Mouse (Mus musculus): ENCODE results near the gene Fryl. TPM values are rescaled to one million over a fixed set of nuclear protein-coding genes. Genes with fewer than 3 reads are reported as not detected.

Gene Fryl
- polyA plus RNA-seq, 1 experiment = 72.1 TPM

DNA sequence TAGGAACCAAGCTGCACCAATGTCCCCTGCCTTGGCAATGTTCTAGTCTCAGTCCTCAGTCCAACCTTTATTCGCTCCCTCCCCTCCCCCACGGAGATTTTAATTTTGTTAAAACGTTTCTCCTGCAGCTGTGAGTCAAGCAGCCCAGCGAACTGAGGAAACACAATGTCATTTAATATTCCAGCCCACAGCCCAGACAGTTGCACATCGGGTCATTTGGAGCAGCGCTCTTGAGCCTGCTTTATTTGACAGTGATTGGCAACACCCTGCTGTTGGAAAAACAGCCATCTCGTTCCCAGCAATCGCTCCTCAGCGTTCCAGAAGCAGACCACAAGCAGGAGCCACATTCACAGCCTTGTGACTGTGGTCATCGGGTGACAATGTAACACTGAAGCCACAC, 261.0 kb downstream of the Fryl start:
- no peak for TF ChIP-seq CTCF (IDR thresholded peaks at IDR 0.05; ENCODE audit: insufficient read depth, low read length)
- no peak for TF ChIP-seq POLR2A (IDR thresholded peaks at IDR 0.05; ENCODE audit: borderline replicate concordance, extremely low read depth, low read depth, low read length)
- Histone ChIP-seq H3K4me1 (ENCODE audit: control insufficient read depth, insufficient read depth, low read length) (no peaks in the 10 kb centered on the region), H3K4me3 (replicated peaks; ENCODE audit: extremely low read depth, low read depth, low read length) (no peak overlapping the region)
- WGBS = 43% methylated on average over 10 of the region's 10 CpGs
- no peak for DNase-seq

DNA sequence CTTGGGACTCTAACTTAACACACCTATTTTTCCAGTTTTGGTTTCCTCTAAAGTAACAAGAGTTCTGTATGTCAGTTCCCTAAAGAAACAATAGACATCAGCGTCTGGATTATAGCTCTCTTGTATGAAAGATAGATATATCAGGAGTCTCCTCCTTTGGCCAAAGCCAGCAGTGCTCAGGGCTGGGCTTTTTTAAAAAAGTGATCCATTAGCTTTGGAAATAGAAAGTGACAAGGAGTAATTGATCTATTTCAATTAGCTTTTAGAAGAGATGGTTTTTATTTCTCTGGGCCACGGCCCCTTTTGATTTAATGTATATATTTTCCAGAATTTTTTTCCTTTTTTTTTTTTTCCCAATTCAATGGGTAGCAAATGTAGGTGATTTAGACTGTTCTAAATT, 261.5 kb downstream of the Fryl start:
- TF ChIP-seq POLR2A (IDR thresholded peaks at IDR 0.05; ENCODE audit: borderline replicate concordance, extremely low read depth, low read depth, low read length) (no peak), CTCF (IDR thresholded peaks at IDR 0.05; ENCODE audit: insufficient read depth, low read length) (no peak)
- Histone ChIP-seq H3K4me1 (ENCODE audit: control insufficient read depth, insufficient read depth, low read length) (no peaks in the 10 kb centered on the region), H3K4me3 (replicated peaks; ENCODE audit: extremely low read depth, low read depth, low read length) (no peak overlapping the region)
- DNase-seq = no peak
- WGBS = 81% methylated on average over 2 of the region's 2 CpGs

DNA sequence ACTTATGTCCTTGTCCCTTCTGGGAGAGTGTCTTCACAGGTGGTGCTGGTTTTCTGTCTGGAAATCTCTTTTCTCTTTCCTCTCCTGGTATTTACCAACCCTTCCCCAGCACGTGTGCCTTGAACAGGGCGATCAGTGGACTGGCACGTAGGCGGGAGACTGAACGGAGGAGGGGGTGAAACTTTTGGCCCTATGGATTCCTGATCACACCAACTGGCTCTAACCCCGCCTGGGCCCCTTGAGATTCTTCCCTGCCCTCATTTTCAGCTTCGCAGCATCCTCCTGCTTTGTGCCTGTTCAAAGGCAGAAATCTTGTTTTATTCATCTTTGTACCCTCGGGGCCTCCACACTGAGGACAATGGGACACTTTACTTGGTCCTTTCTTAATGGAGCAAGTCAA, 262.0 kb downstream of the Fryl start:
- DNase-seq = no peak
- TF ChIP-seq CTCF (IDR thresholded peaks at IDR 0.05; ENCODE audit: insufficient read depth, low read length) (no peak), POLR2A (IDR thresholded peaks at IDR 0.05; ENCODE audit: borderline replicate concordance, extremely low read depth, low read depth, low read length) (no peak)
- 72% methylated on average over 8 of the region's 8 CpGs for WGBS
- Histone ChIP-seq H3K4me3 (replicated peaks; ENCODE audit: extremely low read depth, low read depth, low read length) (no peak overlapping the region), H3K4me1 (ENCODE audit: control insufficient read depth, insufficient read depth, low read length) (no peaks in the 10 kb centered on the region)

DNA sequence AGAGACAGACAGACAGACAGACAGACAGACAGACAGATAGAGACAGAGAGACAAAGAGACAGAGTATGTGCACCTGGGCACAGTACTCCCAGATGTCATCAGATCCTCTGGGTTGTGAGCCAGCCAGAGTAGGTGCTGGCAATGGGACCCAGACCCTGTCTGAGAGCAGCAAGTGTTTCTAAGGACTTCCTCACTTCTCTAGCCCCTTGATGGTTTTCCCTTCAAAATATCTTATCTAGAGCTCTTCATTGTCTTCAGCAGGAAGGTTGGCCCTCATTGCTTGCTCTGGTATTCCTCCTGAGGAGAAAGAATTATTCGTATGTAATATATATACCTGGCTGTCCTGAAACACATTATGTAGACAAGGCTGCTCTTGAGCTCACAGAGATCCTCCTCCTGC, 263.9 kb downstream of the Fryl start:
- no peak for TF ChIP-seq CTCF (IDR thresholded peaks at IDR 0.05; ENCODE audit: insufficient read depth, low read length)
- no peak for TF ChIP-seq POLR2A (IDR thresholded peaks at IDR 0.05; ENCODE audit: borderline replicate concordance, extremely low read depth, low read depth, low read length)
- 83% methylated on average over 1 of the region's 1 CpGs for whole genome bisulfite sequencing
- no peaks in the 10 kb centered on the region for H3K4me1 ChIP-seq (ENCODE audit: control insufficient read depth, insufficient read depth, low read length)
- no peak overlapping the region for H3K4me3 ChIP-seq (replicated peaks; ENCODE audit: extremely low read depth, low read depth, low read length)
- DNase-seq = no peak

DNA sequence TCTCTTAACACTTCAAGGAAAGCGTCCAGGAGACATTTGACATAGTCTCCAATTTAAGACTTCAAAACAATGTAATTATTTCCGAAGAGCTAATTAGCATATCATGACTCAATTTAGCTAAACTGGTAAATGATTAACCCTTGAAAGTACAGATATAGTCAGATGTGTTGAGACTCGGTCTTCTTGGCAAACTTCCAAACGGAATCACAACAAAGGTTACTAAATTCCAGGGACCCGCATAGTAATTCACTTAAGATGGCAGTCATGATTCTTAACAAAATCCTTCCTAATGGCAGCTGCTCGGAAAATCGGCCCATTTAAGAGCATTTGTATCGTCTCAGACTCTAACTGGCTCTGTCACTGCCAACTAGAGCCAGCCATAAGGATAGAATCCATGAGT, 266.7 kb downstream of the Fryl start:
- Histone ChIP-seq H3K4me3 (replicated peaks; ENCODE audit: extremely low read depth, low read depth, low read length) (no peak overlapping the region), H3K4me1 (ENCODE audit: control insufficient read depth, insufficient read depth, low read length) (no peaks in the 10 kb centered on the region)
- no peak for DNase-seq
- TF ChIP-seq POLR2A (IDR thresholded peaks at IDR 0.05; ENCODE audit: borderline replicate concordance, extremely low read depth, low read depth, low read length) (no peak), CTCF (IDR thresholded peaks at IDR 0.05; ENCODE audit: insufficient read depth, low read length) (no peak)
- WGBS = 72% methylated on average over 8 of the region's 8 CpGs

DNA sequence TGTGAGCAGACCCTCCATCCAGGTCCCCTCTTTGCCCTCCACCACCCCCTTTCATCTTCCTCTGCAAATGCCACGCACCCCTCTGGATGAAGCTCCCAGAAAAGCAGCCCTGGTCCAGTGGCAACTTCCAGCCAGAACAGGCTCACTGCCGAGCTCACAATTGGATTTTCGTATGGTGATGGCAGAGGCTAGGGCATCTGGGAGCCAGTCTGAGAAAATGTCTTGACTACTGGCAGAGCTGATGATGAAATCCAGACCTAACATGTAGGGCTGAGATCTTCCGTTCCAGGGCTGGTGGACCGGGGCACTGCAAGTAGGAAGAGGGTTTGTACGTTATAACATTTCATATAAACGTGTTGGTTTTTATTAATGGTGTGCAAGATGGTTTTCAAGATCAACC, 268.6 kb downstream of the Fryl start:
- no peak overlapping the region for H3K4me3 ChIP-seq (replicated peaks; ENCODE audit: extremely low read depth, low read depth, low read length)
- 88% methylated on average over 7 of the region's 7 CpGs for WGBS
- no peaks in the 10 kb centered on the region for H3K4me1 ChIP-seq (ENCODE audit: control insufficient read depth, insufficient read depth, low read length)
- TF ChIP-seq CTCF (IDR thresholded peaks at IDR 0.05; ENCODE audit: insufficient read depth, low read length) (no peak), POLR2A (IDR thresholded peaks at IDR 0.05; ENCODE audit: borderline replicate concordance, extremely low read depth, low read depth, low read length) (no peak)
- DNase-seq = no peak

DNA sequence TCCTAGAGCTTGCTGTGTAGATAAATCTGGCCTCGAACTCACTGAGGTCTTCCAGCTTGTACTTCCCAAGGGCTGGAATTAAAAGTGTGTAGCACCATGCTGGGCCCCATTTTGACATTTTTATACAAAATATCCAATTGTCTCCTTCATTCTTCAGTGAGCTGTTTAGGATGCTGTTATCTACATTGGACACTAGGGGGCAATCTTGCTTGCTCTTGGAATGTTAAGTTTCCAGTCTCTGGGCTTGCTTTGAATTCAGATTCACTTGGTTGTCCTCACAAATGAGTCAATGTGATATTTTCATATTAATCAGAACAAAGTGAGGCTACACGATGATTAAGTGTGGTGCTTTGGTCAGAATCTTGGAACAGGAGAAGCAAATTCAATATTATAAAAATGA, 272.3 kb downstream of the Fryl start:
- no peak overlapping the region for H3K4me3 ChIP-seq (replicated peaks; ENCODE audit: extremely low read depth, low read depth, low read length)
- WGBS = 5% methylated on average over 2 of the region's 2 CpGs
- no peaks in the 10 kb centered on the region for H3K4me1 ChIP-seq (ENCODE audit: control insufficient read depth, insufficient read depth, low read length)
- DNase-seq = no peak
- no peak for TF ChIP-seq POLR2A (IDR thresholded peaks at IDR 0.05; ENCODE audit: borderline replicate concordance, extremely low read depth, low read depth, low read length)
- peak; percentile 25; the same call in 1 of the 2 replicates for TF ChIP-seq CTCF (IDR thresholded peaks at IDR 0.05; ENCODE audit: insufficient read depth, low read length)

DNA sequence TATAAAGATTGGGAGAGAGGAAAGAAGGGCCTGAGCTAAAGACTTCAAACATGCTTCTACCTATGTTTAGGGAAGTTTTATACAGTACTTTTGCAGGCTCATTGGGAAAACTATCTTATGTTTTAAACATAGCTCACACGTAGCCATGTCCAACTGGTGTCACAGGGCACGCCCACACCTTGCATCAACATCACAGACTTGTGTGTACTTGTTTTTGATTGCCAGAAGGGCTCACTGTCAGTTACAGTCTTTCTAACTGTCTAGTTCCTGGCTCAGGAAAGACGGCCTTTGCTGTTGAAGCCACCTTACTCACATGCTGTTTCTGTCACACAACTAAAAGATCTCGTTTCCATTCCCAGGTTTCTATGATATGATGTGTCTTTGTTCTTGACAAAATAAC, 279.9 kb downstream of the Fryl start:
- Histone ChIP-seq H3K4me1 (ENCODE audit: control insufficient read depth, insufficient read depth, low read length) (no peaks in the 10 kb centered on the region), H3K4me3 (replicated peaks; ENCODE audit: extremely low read depth, low read depth, low read length) (no peak overlapping the region)
- TF ChIP-seq CTCF (IDR thresholded peaks at IDR 0.05; ENCODE audit: insufficient read depth, low read length) (no peak), POLR2A (IDR thresholded peaks at IDR 0.05; ENCODE audit: borderline replicate concordance, extremely low read depth, low read depth, low read length) (no peak)
- no peak for DNase-seq
- WGBS = 82% methylated on average over 4 of the region's 4 CpGs

DNA sequence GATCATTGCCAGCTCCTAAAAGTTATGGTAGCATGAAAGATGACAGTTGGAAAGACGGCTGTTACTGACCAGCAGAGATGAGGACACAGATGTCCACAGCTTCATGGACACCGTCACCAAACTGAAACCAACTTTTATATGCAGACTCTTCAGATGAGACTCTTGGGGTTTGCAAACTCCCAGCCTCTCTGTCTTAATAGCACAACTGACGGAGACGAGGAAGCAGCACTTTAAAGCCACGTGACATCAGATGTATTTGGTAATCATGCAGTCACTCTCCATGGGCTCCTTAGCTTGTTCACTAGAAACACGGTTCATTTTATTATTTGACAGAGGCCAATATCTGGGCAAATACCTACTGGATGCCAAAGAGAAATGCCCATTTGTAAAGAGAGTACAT, 280.4 kb downstream of the Fryl start:
- Histone ChIP-seq H3K4me3 (replicated peaks; ENCODE audit: extremely low read depth, low read depth, low read length) (no peak overlapping the region), H3K4me1 (ENCODE audit: control insufficient read depth, insufficient read depth, low read length) (no peaks in the 10 kb centered on the region)
- 83% methylated on average over 6 of the region's 6 CpGs for WGBS
- DNase-seq = no peak
- TF ChIP-seq POLR2A (IDR thresholded peaks at IDR 0.05; ENCODE audit: borderline replicate concordance, extremely low read depth, low read depth, low read length) (no peak), CTCF (IDR thresholded peaks at IDR 0.05; ENCODE audit: insufficient read depth, low read length) (no peak)

DNA sequence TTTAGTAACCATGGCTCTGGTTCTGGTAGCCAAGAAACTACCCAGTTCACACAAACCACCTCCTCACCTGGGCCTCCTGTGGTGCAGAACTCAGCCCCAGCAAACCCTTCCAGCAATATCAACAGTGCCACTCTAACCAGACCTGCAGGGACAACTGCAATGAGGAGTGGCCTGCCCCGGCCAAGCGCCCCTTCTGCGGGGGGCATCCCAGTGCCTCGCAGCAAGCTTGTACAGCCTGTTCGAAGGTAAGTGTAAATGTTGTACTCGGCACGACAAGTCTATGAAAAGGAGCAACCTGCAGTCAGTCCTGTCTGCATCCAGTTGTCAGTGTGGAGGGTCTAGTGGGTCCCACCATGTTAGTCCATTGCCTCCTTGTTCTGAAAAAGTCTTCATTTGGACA, 281.8 kb downstream of the Fryl start, which contains the start of gene Gm10135:
Gene Gm10135, minus strand, starts transcription at position 101 of the 400 bp plus-strand sequence.
- 94% methylated on average over 7 of the region's 7 CpGs for WGBS
- Histone ChIP-seq H3K4me3 (replicated peaks; ENCODE audit: extremely low read depth, low read depth, low read length) (no peak within 1 kb of the TSS), H3K4me1 (ENCODE audit: control insufficient read depth, insufficient read depth, low read length) (no peaks in the 10 kb centered on the region)
- no peak for TF ChIP-seq POLR2A (IDR thresholded peaks at IDR 0.05; ENCODE audit: borderline replicate concordance, extremely low read depth, low read depth, low read length)
- no peak for DNase-seq
